Mouse (Mus musculus) brain, embryonic 14.5 days (tissue): ENCODE data around the gene Nup133.

Experiments used
- CTCF ChIP-seq: fragments of 200-500 bp; IDR thresholded peaks from 2 replicates; pipeline ENCODE4 v1.5.1; 2012; ENCODE audit warnings: inconsistent platforms, mild to moderate bottlenecking, moderate library complexity, borderline replicate concordance; ENCODE audit not compliant: insufficient read depth, insufficient read length; ENCODE audit errors: extremely low read depth
- POLR2A ChIP-seq: fragments of 200-500 bp; IDR thresholded peaks from 2 replicates; pipeline ENCODE4 v1.6.1; 2012; ENCODE audit warnings: mild to moderate bottlenecking, inconsistent platforms, borderline replicate concordance; ENCODE audit not compliant: poor library complexity, insufficient read depth, insufficient read length, severe bottlenecking; ENCODE audit errors: extremely low read depth

- TF ChIP-seq CTCF (no peak), POLR2A (no peak)
Observed at GRCm38 (mm10) chr8:123949686-123949986, 571 bp upstream of the Nup133 start.
